In genomic region chr3:54807666-54808217, GRCm38 (mm10) we compare ENCODE assay signal across 8 mouse cellular contexts. TPM values are rescaled to one million over a fixed set of nuclear protein-coding genes. Genes with fewer than 3 reads are reported as not detected.
DNase-seq lines count a peak whose midpoint lies in the region; ATAC-seq lines count a peak whose summit lies in the region.

Gene Rfxap, minus strand, starts transcription at chr3:54807791.

- H3K27me3 ChIP-seq in hindbrain, embryonic 15.5 days, result no peaks in the 10 kb centered on the region

- peaks cover 15% of the 10 kb centered on the region for H3K36me3 ChIP-seq in hindbrain, embryonic 15.5 days

- ATAC-seq in hindbrain, embryonic 15.5 days (ENCODE audit: low FRiP score, low read depth), result peak; percentile 96

- no peaks in the 10 kb centered on the region for H3K9me3 ChIP-seq in hindbrain, embryonic 15.5 days

- WGBS in hindbrain, embryonic 15.5 days, result under 1% methylated on average over 49 of the region's 52 CpGs

- H3K4me3 ChIP-seq in hindbrain, embryonic 15.5 days, result peak within 1 kb of the TSS; percentile 91

- DNase-seq in T-cell, adult 2 months (ENCODE audit: low spot score), result peak; percentile 94
- DNase-seq in cerebellum, postnatal 36 days, result peak; percentile 97 to 98
- DNase-seq in frontal cortex, postnatal 36 days (ENCODE audit: low spot score in 2 of 2), result peak; percentile 95
- DNase-seq in left cerebral cortex, adult 11 months (ENCODE audit: low spot score), result peak; percentile 89
- peak; percentile 96 for DNase-seq in lung, postnatal 4 days
- peak; percentile 90 for DNase-seq in retina, postnatal 7 days (ENCODE audit: low read depth, low spot score)
- peak; percentile 92 for DNase-seq in urinary bladder, adult 2 months (ENCODE audit: low spot score)

- peak within 1 kb of the TSS; percentile 97 for H3K9ac ChIP-seq in hindbrain, embryonic 15.5 days

- H3K27ac ChIP-seq in hindbrain, embryonic 15.5 days (replicated peaks), result peak within 1 kb of the TSS; percentile 95

- H3K4me1 ChIP-seq in hindbrain, embryonic 15.5 days (replicated peaks), result peaks cover 23% of the 10 kb centered on the region

- peak within 1 kb of the TSS; percentile 70 for H3K4me2 ChIP-seq in hindbrain, embryonic 15.5 days

RNA-seq across cellular contexts. Expression of gene Rfxap, which starts in this region (rescaled TPM):
- polyA plus RNA-seq in hindbrain, embryonic 15.5 days (2015; fragmentation: Nextera tagmentation; extraction: Ambion mirVana), result 44.0 and 45.1 TPM in 2 replicates
- polyA plus RNA-seq in urinary bladder, adult 2 months (2012; rRNA removed), result 28.6 and 31.6 TPM in 2 replicates

Comparison
In these comparisons a context has a peak if more than half of its experiments do, and no peak if none do; other contexts are left out.
1. Peak in every context shown above with its lines: DNase-seq, ATAC-seq, H3K4me3 ChIP-seq and H3K27ac ChIP-seq.